Mouse (Mus musculus) heart, postnatal 0 days (tissue): ENCODE data around the gene Tmem91. TPM values are rescaled to one million over a fixed set of nuclear protein-coding genes. Genes with fewer than 3 reads are reported as not detected.

Source experiments
- ATAC-seq: fragments of 200-750 bp; cut with Nextera tagmentation; 2 replicates; pipeline ENCODE4 v1.8.0; 2017; ENCODE audit warnings: low read depth, moderate number of reproducible peaks, moderate library complexity; ENCODE audit not compliant: insufficient read depth
- DNase-seq: peaks from one replicate; pipeline ENCODE4 v3.0.0-alpha.2; 2016; ENCODE audit warnings: low spot score
- H3K27ac ChIP-seq: fragments of 300-500 bp; sonication (generic); 2 replicates; pipeline ENCODE4 v1.5.1; 2014; ENCODE audit warnings: low read depth, mild to moderate bottlenecking
- H3K27me3 ChIP-seq: fragments of 300-500 bp; sonication (generic); 2 replicates; pipeline ENCODE4 v1.6.1; 2014; ENCODE audit warnings: low read length, mixed read lengths; ENCODE audit not compliant: control insufficient read depth, insufficient read depth
- H3K36me3 ChIP-seq: fragments of 300-500 bp; sonication (generic); replicated peaks from 2 replicates; pipeline ENCODE4 v1.6.1; 2014; ENCODE audit warnings: low read length, mixed read lengths; ENCODE audit not compliant: control insufficient read depth, insufficient read depth
- H3K4me1 ChIP-seq: fragments of 300-500 bp; sonication (generic); 2 replicates; pipeline ENCODE4 v1.6.1; 2014; ENCODE audit warnings: antibody characterized with exemption; ENCODE audit not compliant: control insufficient read depth, insufficient read depth
- H3K4me2 ChIP-seq: fragments of 300-500 bp; sonication (generic); 2 replicates; pipeline ENCODE4 v1.6.1; 2014; ENCODE audit warnings: low read depth, mild to moderate bottlenecking, low read length, moderate library complexity
- H3K4me3 ChIP-seq: fragments of 300-500 bp; sonication (generic); 2 replicates; pipeline ENCODE4 v1.5.1; 2014; ENCODE audit warnings: low read depth, low read length
- H3K9ac ChIP-seq: fragments of 300-500 bp; sonication (generic); replicated peaks from 2 replicates; pipeline ENCODE4 v1.6.1; 2014; ENCODE audit warnings: low read depth, low read length, mixed read lengths
- H3K9me3 ChIP-seq: fragments of 300-500 bp; sonication (generic); replicated peaks from 2 replicates; pipeline ENCODE4 v1.6.1; 2016; ENCODE audit warnings: low read length; ENCODE audit not compliant: control insufficient read depth
- CTCF ChIP-seq: IDR thresholded peaks from 2 replicates; pipeline ENCODE4 v1.5.1; 2016; ENCODE audit warnings: antibody characterized with exemption, control low read depth, low read depth
- EP300 ChIP-seq: IDR thresholded peaks from 2 replicates; pipeline ENCODE4 v1.6.1; 2016; ENCODE audit warnings: antibody characterized with exemption, low read depth
- WGBS: fragments of 180-500 bp; shearing (Covaris S2); extraction: QIAGEN DNeasy Blood & Tissue Kit; methylation state at CpG from one replicate; pipeline ENCODE4 v1.1.7; 2014; 5-methylcytosine and 5-hydroxymethylcytosine counted together
- polyA plus RNA-seq: library from polyadenylated mRNA; unstranded; fragments of >200 nt; fragmentation: Nextera tagmentation; extraction: Ambion mirVana; gene quantifications from 2 replicates; pipeline ENCODE4 v1.2.1, GENCODE M21; 2015
- total RNA-seq: library from RNA; depleted of rRNA; stranded (reverse); fragments of >200 nt; gene quantifications from 2 replicates; pipeline ENCODE4 v1.2.3, GENCODE M21; 2014; ENCODE audit warnings: low replicate concordance

Gene Tmem91
- total and polyA plus RNA-seq, 2 experiments from 2014 or later = 0.77 TPM; not detected in 1

- no peak overlapping the region for H3K27ac ChIP-seq
- no peak overlapping the region for H3K4me3 ChIP-seq
- no peaks in the 10 kb centered on the region for H3K36me3 ChIP-seq
- no peaks in the 10 kb centered on the region for H3K9me3 ChIP-seq
- peaks cover 15% of the 10 kb centered on the region; the same call in 1 of the 2 replicates for H3K4me1 ChIP-seq
- DNase-seq (no peak), ATAC-seq (no peak)
- 26% methylated on average over 9 of the region's 9 CpGs for WGBS
- H3K9ac ChIP-seq = no peak overlapping the region
- H3K27me3 ChIP-seq = peaks cover 26% of the 10 kb centered on the region
- TF ChIP-seq EP300 (no peak), CTCF (no peak)
- no peak overlapping the region for H3K4me2 ChIP-seq
Observed at GRCm38 (mm10) chr7:25674297-25674696, 669 bp downstream of the Tmem91 start.

- DNase-seq (no peak), ATAC-seq (no peak)
- no peaks in the 10 kb centered on the region for H3K9me3 ChIP-seq
- TF ChIP-seq EP300 (no peak), CTCF (no peak)
- H3K27me3 ChIP-seq = peaks cover 26% of the 10 kb centered on the region
- no peak overlapping the region for H3K27ac ChIP-seq
- 47% methylated on average over 4 of the region's 4 CpGs for WGBS
- H3K9ac ChIP-seq = no peak overlapping the region
- H3K4me2 ChIP-seq = no peak overlapping the region
- H3K4me1 ChIP-seq = peaks cover 15% of the 10 kb centered on the region; the same call in 1 of the 2 replicates
- no peak overlapping the region for H3K4me3 ChIP-seq
- H3K36me3 ChIP-seq = 0 out of 2 replicates have a peak, but pooled peaks cover 10% of the 10 kb centered on the region
Observed at GRCm38 (mm10) chr7:25672442-25672841, 2.5 kb downstream of the Tmem91 start.

GRCm38 (mm10) chr7:25671686-25672085, 3.3 kb downstream of the Tmem91 start:
- no peak for ATAC-seq
- Histone ChIP-seq H3K27ac (no peak overlapping the region), H3K4me1 (peaks cover 12% of the 10 kb centered on the region; the same call in 1 of the 2 replicates), H3K36me3 (0 out of 2 replicates have a peak, but pooled peaks cover 17% of the 10 kb centered on the region), H3K9ac (no peak overlapping the region), H3K27me3 (peaks cover 26% of the 10 kb centered on the region), H3K4me2 (no peak overlapping the region), H3K9me3 (no peaks in the 10 kb centered on the region), H3K4me3 (no peak overlapping the region)
- DNase-seq = no peak
- 41% methylated on average over 2 of the region's 2 CpGs for WGBS
- TF ChIP-seq EP300 = no peak
- no peak for TF ChIP-seq CTCF

- DNase-seq = no peak
- H3K27me3 ChIP-seq = peaks cover 18% of the 10 kb centered on the region; the same call in 1 of the 2 replicates
- TF ChIP-seq CTCF = no peak
- TF ChIP-seq EP300 = no peak
- peaks cover 4% of the 10 kb centered on the region; the same call in 1 of the 2 replicates for H3K4me1 ChIP-seq
- no peak overlapping the region for H3K9ac ChIP-seq
- H3K36me3 ChIP-seq = peaks cover 31% of the 10 kb centered on the region
- H3K4me3 ChIP-seq = no peak overlapping the region
- ATAC-seq = no peak
- no peak overlapping the region for H3K4me2 ChIP-seq
- WGBS = 84% methylated on average over 4 of the region's 4 CpGs
- no peaks in the 10 kb centered on the region for H3K9me3 ChIP-seq
- H3K27ac ChIP-seq = no peak overlapping the region
Observed at GRCm38 (mm10) chr7:25670096-25670495, 4.9 kb downstream of the Tmem91 start.

GRCm38 (mm10) chr7:25669631-25670030, 5.3 kb downstream of the Tmem91 start:
- DNase-seq = no peak
- Histone ChIP-seq H3K4me3 (no peak overlapping the region), H3K4me2 (no peak overlapping the region), H3K9ac (no peak overlapping the region), H3K4me1 (no peaks in the 10 kb centered on the region), H3K27ac (no peak overlapping the region), H3K36me3 (peaks cover 36% of the 10 kb centered on the region), H3K27me3 (peaks cover 14% of the 10 kb centered on the region; the same call in 1 of the 2 replicates), H3K9me3 (no peaks in the 10 kb centered on the region)
- TF ChIP-seq CTCF = no peak
- no peak for TF ChIP-seq EP300
- no peak for ATAC-seq
- 82% methylated on average over 9 of the region's 9 CpGs for WGBS

GRCm38 (mm10) chr7:25669158-25669557, 5.8 kb downstream of the Tmem91 start:
- TF ChIP-seq CTCF (no peak), EP300 (no peak)
- no peak for DNase-seq
- Histone ChIP-seq H3K27ac (no peak overlapping the region), H3K4me2 (no peak overlapping the region), H3K36me3 (peaks cover 41% of the 10 kb centered on the region), H3K9me3 (no peaks in the 10 kb centered on the region), H3K4me1 (no peaks in the 10 kb centered on the region), H3K9ac (no peak overlapping the region), H3K4me3 (no peak overlapping the region), H3K27me3 (peaks cover 9% of the 10 kb centered on the region; the same call in 1 of the 2 replicates)
- 88% methylated on average over 10 of the region's 10 CpGs for WGBS
- no peak for ATAC-seq
